Mouse (Mus musculus): ENCODE measurements at regions not wholly inside any gene's neighbourhood (a gene's known extent, or its start where the extent isn't known, plus 50 kb on each side); places are given as distances from the start of the nearest gene placed in this dataset.

DNA sequence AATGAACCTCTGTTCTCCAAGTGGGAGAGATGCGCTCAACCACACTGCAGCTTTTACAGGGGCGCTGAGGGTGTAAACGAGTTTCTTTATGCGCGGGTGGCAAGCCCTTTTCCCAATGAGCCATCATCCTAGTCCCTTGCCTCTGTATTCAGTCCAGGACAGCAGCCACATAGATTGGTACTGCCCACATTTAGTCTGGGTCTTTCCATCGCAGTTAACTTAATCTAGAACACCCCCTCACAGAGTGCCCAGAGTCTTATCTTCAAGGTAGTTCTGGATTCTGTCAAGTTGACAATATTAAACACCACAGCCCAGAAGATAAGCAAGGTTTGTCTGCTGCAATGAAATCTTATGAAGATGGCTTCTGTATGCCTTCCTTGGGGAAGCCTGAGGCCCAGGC lies 76.6 kb upstream of the Cxcr4 start:
- no peak for TF ChIP-seq CTCF (IDR thresholded peaks at IDR 0.05; ENCODE audit: extremely low read depth, insufficient read length, insufficient replicate concordance, low read depth, low read length)
- TF ChIP-seq POLR2A (IDR thresholded peaks at IDR 0.05; ENCODE audit: low read depth, low read length): no peak

Data from small intestine, adult 2 months (tissue).